Mouse (Mus musculus) hindbrain, embryonic 12.5 days (tissue): ENCODE data around the gene Pygo2. TPM values are rescaled to one million over a fixed set of nuclear protein-coding genes. Genes with fewer than 3 reads are reported as not detected.

Experiments
- ATAC-seq: fragments of 200-750 bp; cut with Nextera tagmentation; 2 replicates; pipeline ENCODE4 v1.8.0; 2017; ENCODE audit warnings: moderate TSS enrichment; ENCODE audit not compliant: low FRiP score
- H3K27ac ChIP-seq: fragments of 300-500 bp; sonication (generic); 2 replicates; pipeline ENCODE4 v1.5.1; 2016; ENCODE audit warnings: mild to moderate bottlenecking
- H3K27me3 ChIP-seq: fragments of 300-500 bp; sonication (generic); 2 replicates; pipeline ENCODE4 v1.6.1; 2016; ENCODE audit warnings: mild to moderate bottlenecking
- H3K36me3 ChIP-seq: fragments of 300-500 bp; sonication (generic); 2 replicates; pipeline ENCODE4 v1.6.1; 2016; ENCODE audit warnings: mild to moderate bottlenecking
- H3K4me1 ChIP-seq: fragments of 300-500 bp; sonication (generic); 2 replicates; pipeline ENCODE4 v1.6.1; 2016
- H3K4me2 ChIP-seq: fragments of 300-500 bp; sonication (generic); replicated peaks from 2 replicates; pipeline ENCODE4 v1.6.1; 2016; ENCODE audit warnings: mild to moderate bottlenecking
- H3K4me3 ChIP-seq: fragments of 300-500 bp; sonication (generic); 2 replicates; pipeline ENCODE4 v1.5.1; 2016; ENCODE audit warnings: mild to moderate bottlenecking
- H3K9ac ChIP-seq: fragments of 300-500 bp; sonication (generic); 2 replicates; pipeline ENCODE4 v1.6.1; 2016; ENCODE audit warnings: mild to moderate bottlenecking, moderate library complexity
- H3K9me3 ChIP-seq: fragments of 300-500 bp; sonication (generic); replicated peaks from 2 replicates; pipeline ENCODE4 v1.6.1; 2016; ENCODE audit warnings: mild to moderate bottlenecking
- WGBS: fragments of 180-500 bp; shearing (Covaris S2); methylation state at CpG from one replicate; pipeline ENCODE4 v1.1.7; 2016; 5-methylcytosine and 5-hydroxymethylcytosine counted together
- polyA plus RNA-seq: library from polyadenylated mRNA; unstranded; fragments of >200 nt; fragmentation: Nextera tagmentation; extraction: Ambion mirVana; gene quantifications from 2 replicates; pipeline ENCODE4 v1.2.1, GENCODE M21; 2016

Pygo2 gene
- polyA plus RNA-seq, 1 experiment from 2014 or later: 63.8 TPM

GRCm38 (mm10) chr3:89395419-89395805, 34.6 kb upstream of the Pygo2 start:
- no peak for ATAC-seq
- Histone ChIP-seq H3K9ac (0 out of 2 replicates have a peak overlapping the region, but pooled peaks have one; percentile 32), H3K36me3 (no peaks in the 10 kb centered on the region), H3K4me1 (peaks cover 59% of the 10 kb centered on the region), H3K27me3 (peaks cover 39% of the 10 kb centered on the region), H3K4me2 (peak overlapping the region; percentile 100), H3K4me3 (peak overlapping the region; percentile 55), H3K27ac (no peak overlapping the region), H3K9me3 (no peaks in the 10 kb centered on the region)
- 2% methylated on average over 10 of the region's 10 CpGs for WGBS

DNA sequence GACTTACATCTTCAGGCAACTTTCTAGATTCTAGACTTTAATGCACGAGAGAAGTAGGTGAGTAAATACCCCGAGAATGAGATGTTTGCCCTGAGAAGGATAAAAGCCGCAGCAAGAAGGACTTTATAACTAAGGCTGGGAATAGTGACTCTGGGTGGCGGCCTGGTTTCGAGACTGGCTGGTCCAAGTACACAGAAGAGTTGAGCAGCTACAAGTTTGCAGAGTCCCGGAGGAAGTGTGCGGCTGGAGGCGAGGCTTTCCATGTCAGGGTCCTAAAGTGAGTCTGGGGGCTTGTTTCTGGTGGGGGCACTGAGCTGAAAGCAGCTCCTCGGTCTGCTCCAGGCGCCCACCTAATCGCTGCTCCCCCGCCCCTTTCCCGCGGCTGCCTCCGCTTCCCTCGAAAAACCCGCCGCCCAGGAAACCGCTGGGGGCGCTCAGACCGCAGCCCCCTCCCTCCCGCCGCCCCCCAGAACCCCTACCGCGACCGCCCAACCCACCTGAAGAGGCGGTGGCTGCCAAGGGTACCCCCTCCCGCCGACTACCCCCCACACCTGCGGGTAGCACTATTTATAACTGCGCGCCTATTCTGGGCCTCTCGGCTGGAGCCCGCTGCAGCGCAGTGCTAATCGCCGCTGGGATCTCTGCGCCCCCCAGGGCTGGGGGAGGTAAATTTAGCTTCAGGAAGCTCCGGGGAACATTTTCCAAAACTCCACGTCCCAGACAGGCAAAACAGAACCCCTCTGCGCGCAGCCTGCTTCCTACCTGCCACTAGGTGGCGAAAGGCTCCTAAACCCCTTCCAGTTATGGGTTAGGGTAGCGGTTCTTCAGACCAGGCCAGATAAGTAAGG, 34.0 kb upstream of the Pygo2 start:
- H3K27ac ChIP-seq: no peak overlapping the region
- H3K4me2 ChIP-seq: peak overlapping the region; percentile 100
- H3K9me3 ChIP-seq: no peaks in the 10 kb centered on the region
- peaks cover 53% of the 10 kb centered on the region for H3K4me1 ChIP-seq
- H3K36me3 ChIP-seq: no peaks in the 10 kb centered on the region
- H3K9ac ChIP-seq: peak overlapping the region; percentile 56
- ATAC-seq: no peak
- under 1% methylated on average over 43 of the region's 44 CpGs for WGBS
- H3K4me3 ChIP-seq: peak overlapping the region; percentile 55
- H3K27me3 ChIP-seq: peaks cover 33% of the 10 kb centered on the region

DNA sequence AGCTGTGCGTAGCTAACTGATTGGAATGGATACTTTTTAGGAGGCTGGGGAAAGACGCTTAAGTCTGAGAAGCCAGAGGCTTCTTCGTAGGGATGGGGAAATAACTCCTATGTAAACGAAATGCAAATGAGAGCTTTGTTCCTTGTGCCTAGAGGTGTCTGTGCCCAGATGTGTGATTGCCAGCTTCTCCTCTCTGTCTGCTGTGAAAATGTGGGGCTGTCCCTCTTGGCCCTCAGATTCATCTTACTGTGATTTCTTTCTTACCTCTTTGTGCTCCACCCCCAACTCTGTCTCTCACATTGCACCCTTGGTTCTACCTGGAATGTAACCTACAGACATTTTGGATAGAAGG, 33.4 kb upstream of the Pygo2 start:
- 0 out of 2 replicates have a peak overlapping the region, but pooled peaks have one; percentile 1 for H3K9ac ChIP-seq
- H3K4me2 ChIP-seq: peak overlapping the region; percentile 100
- peak overlapping the region; percentile 55; the same call in 1 of the 2 replicates for H3K4me3 ChIP-seq
- no peaks in the 10 kb centered on the region for H3K9me3 ChIP-seq
- H3K4me1 ChIP-seq: peaks cover 47% of the 10 kb centered on the region
- whole genome bisulfite sequencing: under 1% methylated on average over 4 of the region's 4 CpGs
- peaks cover 28% of the 10 kb centered on the region for H3K27me3 ChIP-seq
- no peak overlapping the region for H3K27ac ChIP-seq
- no peak for ATAC-seq
- peaks cover 5% of the 10 kb centered on the region; the same call in 1 of the 2 replicates for H3K36me3 ChIP-seq

DNA sequence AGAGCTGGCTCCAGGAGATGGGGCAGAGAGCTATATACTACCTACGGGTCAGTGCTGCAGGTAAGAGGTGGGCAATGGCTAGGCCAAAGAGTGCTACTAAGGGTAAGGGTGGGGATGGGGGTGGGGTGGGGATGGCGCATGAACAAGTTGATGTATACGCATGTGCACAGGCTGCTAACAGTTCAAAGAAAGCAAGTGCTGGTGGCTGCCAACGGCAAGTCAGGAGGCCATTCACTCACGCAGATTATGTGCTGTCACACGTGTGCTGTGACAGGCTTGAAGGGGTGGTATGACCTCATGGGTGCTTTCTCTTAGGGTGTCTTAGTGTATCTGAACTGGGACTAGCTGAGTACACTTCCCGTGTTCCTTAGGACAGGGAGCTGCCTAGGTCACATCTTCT, 28.7 kb upstream of the Pygo2 start:
- Histone ChIP-seq H3K27ac (no peak overlapping the region), H3K4me2 (no peak overlapping the region), H3K4me1 (peaks cover 5% of the 10 kb centered on the region; the same call in 1 of the 2 replicates), H3K9me3 (no peaks in the 10 kb centered on the region), H3K27me3 (peaks cover under 1% of the 10 kb centered on the region; the same call in 1 of the 2 replicates), H3K4me3 (no peak overlapping the region), H3K9ac (no peak overlapping the region), H3K36me3 (peaks cover 40% of the 10 kb centered on the region)
- 89% methylated on average over 7 of the region's 7 CpGs for WGBS
- ATAC-seq: no peak

DNA sequence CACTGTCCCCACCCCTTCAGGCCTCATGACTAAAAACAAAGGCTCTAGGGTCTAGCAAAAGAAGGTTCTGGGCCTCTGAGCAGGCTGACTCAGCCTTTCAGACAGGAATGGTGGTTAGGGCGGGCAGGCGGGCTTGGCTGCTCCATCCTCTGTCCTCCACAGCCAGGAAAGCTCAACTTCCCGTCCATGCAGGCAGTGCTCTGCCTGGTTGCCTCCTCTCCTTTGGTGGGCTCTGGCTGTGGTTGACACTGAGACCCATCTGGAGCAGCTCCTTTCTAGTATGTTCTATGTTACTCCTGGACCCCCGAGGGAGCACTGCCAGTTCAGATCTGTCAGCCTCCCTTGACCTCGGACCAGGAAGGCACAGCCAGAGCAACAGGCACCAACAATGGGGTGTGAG, 27.3 kb upstream of the Pygo2 start, which contains the start of gene Lenep:
Gene Lenep (minus strand): TSS at position 101 of the 400 bp plus-strand sequence.
- no peak within 1 kb of the TSS for H3K4me2 ChIP-seq
- H3K9ac ChIP-seq: no peak within 1 kb of the TSS
- no peak for ATAC-seq
- no peaks in the 10 kb centered on the region for H3K27me3 ChIP-seq
- H3K4me1 ChIP-seq: no peaks in the 10 kb centered on the region
- H3K4me3 ChIP-seq: no peak within 1 kb of the TSS
- WGBS: 69% methylated on average over 5 of the region's 5 CpGs
- no peak within 1 kb of the TSS for H3K27ac ChIP-seq
- peaks cover 40% of the 10 kb centered on the region for H3K36me3 ChIP-seq
- no peaks in the 10 kb centered on the region for H3K9me3 ChIP-seq

DNA sequence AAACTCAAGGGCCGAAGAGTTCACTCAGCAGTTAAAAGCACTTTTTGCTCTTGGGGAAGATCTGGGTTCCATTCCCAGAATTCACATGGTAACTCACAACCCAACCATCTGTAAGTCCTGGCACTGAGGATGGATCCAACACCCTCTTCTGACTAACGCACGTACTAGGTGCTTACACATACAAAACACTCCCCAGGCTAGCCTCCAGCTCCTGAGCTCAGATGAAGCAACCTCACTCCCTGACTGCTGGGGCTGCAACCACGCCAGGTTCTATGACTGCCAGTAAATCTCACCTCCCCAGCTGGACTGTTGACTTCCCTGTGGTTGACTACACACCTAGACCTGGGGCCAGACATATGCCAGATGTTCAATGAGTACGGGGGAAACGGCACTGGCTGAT, 23.1 kb upstream of the Pygo2 start:
- ATAC-seq: no peak
- no peak overlapping the region for H3K27ac ChIP-seq
- 92% methylated on average over 6 of the region's 6 CpGs for WGBS
- no peaks in the 10 kb centered on the region for H3K27me3 ChIP-seq
- H3K4me2 ChIP-seq: no peak overlapping the region
- peaks cover 12% of the 10 kb centered on the region for H3K4me1 ChIP-seq
- H3K9ac ChIP-seq: no peak overlapping the region
- H3K36me3 ChIP-seq: peaks cover 32% of the 10 kb centered on the region
- no peak overlapping the region for H3K4me3 ChIP-seq
- no peaks in the 10 kb centered on the region for H3K9me3 ChIP-seq

GRCm38 (mm10) chr3:89408448-89408847, 21.6 kb upstream of the Pygo2 start:
- Histone ChIP-seq H3K9ac (no peak overlapping the region), H3K4me1 (peaks cover 15% of the 10 kb centered on the region), H3K9me3 (no peaks in the 10 kb centered on the region), H3K4me2 (no peak overlapping the region), H3K4me3 (no peak overlapping the region), H3K27ac (no peak overlapping the region), H3K27me3 (no peaks in the 10 kb centered on the region), H3K36me3 (peaks cover 16% of the 10 kb centered on the region)
- WGBS: 62% methylated on average over 16 of the region's 16 CpGs
- no peak for ATAC-seq

DNA sequence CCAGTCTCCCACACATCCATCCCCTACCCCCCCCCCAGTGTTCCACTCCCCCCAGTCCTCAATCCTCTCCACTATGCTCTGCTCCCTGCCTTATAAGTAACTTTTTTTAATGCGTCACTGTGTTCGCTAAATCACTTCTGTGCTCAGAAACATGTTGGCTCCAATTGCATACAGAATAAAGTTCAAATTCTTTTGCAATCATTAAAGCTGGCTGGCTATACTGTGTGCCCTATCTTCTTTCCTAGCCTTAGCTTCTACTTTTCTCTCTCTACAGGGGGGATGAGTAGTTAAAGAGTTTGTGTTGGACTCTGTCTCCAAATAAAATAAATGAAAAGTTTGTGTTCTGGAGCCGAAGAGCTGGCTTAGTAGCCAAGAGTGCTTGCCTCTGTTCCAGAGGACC, 20.3 kb upstream of the Pygo2 start:
- WGBS: 92% methylated on average over 3 of the region's 3 CpGs
- H3K9ac ChIP-seq: no peak overlapping the region
- H3K36me3 ChIP-seq: peaks cover 16% of the 10 kb centered on the region
- no peaks in the 10 kb centered on the region for H3K9me3 ChIP-seq
- H3K4me3 ChIP-seq: no peak overlapping the region
- H3K4me2 ChIP-seq: no peak overlapping the region
- ATAC-seq: no peak
- H3K27ac ChIP-seq: no peak overlapping the region
- no peaks in the 10 kb centered on the region for H3K27me3 ChIP-seq
- peaks cover 15% of the 10 kb centered on the region for H3K4me1 ChIP-seq

DNA sequence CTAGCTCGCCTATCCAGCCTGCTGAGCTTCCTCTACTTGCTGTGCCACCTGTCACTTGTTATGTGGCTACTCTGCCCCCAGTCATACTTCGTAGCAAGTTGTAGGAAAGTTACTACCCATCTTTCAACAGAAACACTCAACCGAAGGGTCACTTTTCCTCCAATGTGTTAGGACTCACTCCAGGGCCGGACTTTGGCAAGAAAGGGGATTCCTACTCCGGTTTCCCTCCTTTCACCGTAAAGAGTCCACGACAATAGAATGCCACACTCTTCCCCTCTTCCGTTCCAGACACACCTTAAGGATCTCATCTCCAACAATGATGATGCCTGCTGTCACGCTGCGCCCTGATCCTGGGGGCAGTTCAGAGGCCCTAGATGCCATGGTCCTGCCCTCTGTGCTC, 19.1 kb upstream of the Pygo2 start:
- Histone ChIP-seq H3K4me3 (peak overlapping the region; percentile 44), H3K4me2 (peak overlapping the region; percentile 65), H3K9ac (peak overlapping the region; percentile 60), H3K27me3 (no peaks in the 10 kb centered on the region), H3K9me3 (no peaks in the 10 kb centered on the region), H3K4me1 (peaks cover 15% of the 10 kb centered on the region), H3K27ac (peak overlapping the region; percentile 40; the same call in 1 of the 2 replicates), H3K36me3 (peaks cover 20% of the 10 kb centered on the region)
- ATAC-seq: no peak
- 82% methylated on average over 10 of the region's 10 CpGs for WGBS

DNA sequence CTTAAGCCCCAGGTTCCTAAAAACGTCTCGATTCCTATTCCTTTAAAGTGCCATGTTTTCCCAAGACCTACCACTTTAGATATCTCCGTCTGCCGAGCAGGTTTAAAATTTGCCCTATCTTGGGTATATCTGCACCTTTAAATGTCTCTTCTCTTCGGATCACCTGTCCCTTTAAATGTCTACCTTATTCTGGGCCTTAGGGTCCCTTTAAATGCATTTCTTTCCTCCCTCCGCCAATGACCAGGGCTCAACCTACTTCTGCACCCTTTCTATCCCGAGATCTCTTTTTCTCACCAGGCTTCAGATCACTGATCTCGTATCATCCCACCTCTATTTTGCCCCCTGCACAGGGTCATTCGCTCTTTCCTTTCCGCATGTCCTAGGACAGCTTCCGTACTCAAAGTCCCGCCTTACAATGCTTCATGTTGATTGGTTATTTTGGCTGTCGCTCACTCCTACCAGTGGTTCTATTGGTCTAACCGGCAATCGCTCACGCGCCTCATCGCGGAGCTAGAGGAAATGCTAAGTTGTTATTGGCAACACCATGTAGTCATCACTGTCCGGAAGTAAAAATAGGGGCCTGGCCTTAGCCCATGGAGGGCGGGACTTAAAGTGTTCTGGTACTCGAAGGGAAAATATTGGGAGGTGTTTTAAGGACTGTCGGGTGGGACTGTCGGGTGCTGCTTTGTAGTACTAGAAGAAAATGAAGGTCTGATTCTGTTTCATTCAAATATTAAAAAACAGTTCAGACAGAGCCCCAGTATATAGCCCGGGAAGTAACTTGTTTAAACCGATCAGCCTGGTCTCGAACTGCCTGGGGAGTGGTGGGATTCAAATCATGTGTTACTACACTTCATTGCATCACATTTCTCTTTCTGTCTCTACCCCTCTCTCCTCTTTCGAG, 18.3 kb upstream of the Pygo2 start, which contains the start of gene Flad1:
Gene Flad1 (minus strand): TSS at position 381 of the 904 bp plus-strand sequence.
- Histone ChIP-seq H3K36me3 (peaks cover 25% of the 10 kb centered on the region), H3K9me3 (no peaks in the 10 kb centered on the region), H3K27ac (peak within 1 kb of the TSS; percentile 40), H3K4me3 (peak within 1 kb of the TSS; percentile 44), H3K27me3 (no peaks in the 10 kb centered on the region), H3K4me1 (peaks cover 20% of the 10 kb centered on the region), H3K9ac (peak within 1 kb of the TSS; percentile 60), H3K4me2 (peak within 1 kb of the TSS; percentile 65)
- WGBS: 6% methylated on average over 28 of the region's 28 CpGs
- peak; percentile 100 for ATAC-seq

- ATAC-seq: no peak
- no peak overlapping the region for H3K4me2 ChIP-seq
- H3K9ac ChIP-seq: no peak overlapping the region
- 97% methylated on average over 8 of the region's 8 CpGs for WGBS
- no peaks in the 10 kb centered on the region for H3K9me3 ChIP-seq
- H3K36me3 ChIP-seq: peaks cover 25% of the 10 kb centered on the region
- H3K27me3 ChIP-seq: no peaks in the 10 kb centered on the region
- H3K27ac ChIP-seq: no peak overlapping the region
- no peak overlapping the region for H3K4me3 ChIP-seq
- peaks cover 32% of the 10 kb centered on the region for H3K4me1 ChIP-seq
Measured at GRCm38 (mm10) chr3:89416158-89416557, 13.9 kb upstream of the Pygo2 start.

DNA sequence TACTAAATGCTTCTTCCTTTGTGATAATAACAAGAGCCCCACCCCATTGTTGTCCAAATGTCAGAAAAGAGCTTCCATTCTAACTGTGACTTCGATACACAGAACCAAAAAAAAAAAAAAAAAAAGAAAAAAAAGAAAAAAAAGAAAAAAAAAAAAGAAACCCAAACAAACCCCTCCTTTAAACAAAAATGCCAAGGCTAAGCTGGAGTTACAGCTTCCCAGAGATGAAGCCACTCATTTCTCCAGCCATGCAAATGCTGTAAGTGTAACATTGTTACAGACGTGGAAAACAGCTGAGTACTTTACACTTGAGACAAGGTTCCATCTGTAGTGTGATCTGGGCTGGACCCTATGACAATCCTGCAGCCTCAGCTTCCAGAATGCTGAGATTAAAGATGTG, 12.9 kb upstream of the Pygo2 start:
- peaks cover 40% of the 10 kb centered on the region for H3K4me1 ChIP-seq
- H3K9me3 ChIP-seq: no peaks in the 10 kb centered on the region
- no peaks in the 10 kb centered on the region for H3K27me3 ChIP-seq
- H3K9ac ChIP-seq: peak overlapping the region; percentile 60
- H3K27ac ChIP-seq: peak overlapping the region; percentile 78; the same call in 1 of the 2 replicates
- H3K4me2 ChIP-seq: peak overlapping the region; percentile 85
- ATAC-seq: no peak
- H3K4me3 ChIP-seq: peak overlapping the region; percentile 59
- whole genome bisulfite sequencing: 36% methylated on average over 2 of the region's 2 CpGs
- peaks cover 25% of the 10 kb centered on the region for H3K36me3 ChIP-seq
